Mouse (Mus musculus) 416B (cell line): Measurements from ENCODE around the gene Mdfi.

Experiments
- DNase-seq: peaks from one replicate; pipeline ENCODE4 v3.0.0; 2011; ENCODE audit warnings: low read depth

Gene Mdfi

GRCm38 (mm10) chr17:47797383-47797782 is 37.1 kb downstream of the Mdfi start:
- no peak for DNase-seq

- DNase-seq, result peak; percentile 66
These were observed 37.5 kb downstream of the Mdfi start for GRCm38 (mm10) chr17:47796968-47797367.

- DNase-seq, result no peak
These were observed 38.2 kb downstream of the Mdfi start for GRCm38 (mm10) chr17:47796156-47796816.

- DNase-seq, result peak; percentile 73
These were observed 39.0 kb downstream of the Mdfi start for GRCm38 (mm10) chr17:47795446-47795845.

- DNase-seq, result peak; percentile 84
These were observed 41.1 kb downstream of the Mdfi start for GRCm38 (mm10) chr17:47793377-47793776.

GRCm38 (mm10) chr17:47792098-47792863 is 42.2 kb downstream of the Mdfi start:
- peak; percentile 77 for DNase-seq

GRCm38 (mm10) chr17:47788996-47789395 is 45.5 kb downstream of the Mdfi start:
- DNase-seq, result no peak

- DNase-seq, result no peak
These were observed 46.2 kb downstream of the Mdfi start for GRCm38 (mm10) chr17:47788306-47788705.

- no peak for DNase-seq
These were observed 46.9 kb downstream of the Mdfi start for GRCm38 (mm10) chr17:47787632-47788031.

GRCm38 (mm10) chr17:47784411-47784810 is 50.1 kb downstream of the Mdfi start:
- DNase-seq, result peak; percentile 85

- DNase-seq, result no peak
These were observed 50.9 kb downstream of the Mdfi start for GRCm38 (mm10) chr17:47783445-47784223.

GRCm38 (mm10) chr17:47782486-47782885 is 52.0 kb downstream of the Mdfi start:
- DNase-seq, result no peak

- DNase-seq, result peak; percentile 81
These were observed 54.0 kb downstream of the Mdfi start for GRCm38 (mm10) chr17:47780470-47780869.

GRCm38 (mm10) chr17:47777141-47777540 is 57.4 kb downstream of the Mdfi start:
- no peak for DNase-seq

GRCm38 (mm10) chr17:47773604-47774003 is 60.9 kb downstream of the Mdfi start:
- no peak for DNase-seq

GRCm38 (mm10) chr17:47769389-47770299 is 64.8 kb downstream of the Mdfi start:
- DNase-seq, result no peak

- DNase-seq, result peak; percentile 75
These were observed 65.7 kb downstream of the Mdfi start for GRCm38 (mm10) chr17:47768707-47769276.

GRCm38 (mm10) chr17:47767456-47768141 is 66.9 kb downstream of the Mdfi start:
- peak; percentile 26 for DNase-seq

- DNase-seq, result peak; percentile 64
These were observed 67.4 kb downstream of the Mdfi start for GRCm38 (mm10) chr17:47767081-47767455.

GRCm38 (mm10) chr17:47766407-47767043 is 68.0 kb downstream of the Mdfi start:
- peak; percentile 65 for DNase-seq
